Mouse (Mus musculus): Measurements from ENCODE around the gene Olfr768. TPM values are rescaled to one million over a fixed set of nuclear protein-coding genes. Genes with fewer than 3 reads are reported as not detected.

The Olfr768 gene
- polyA plus RNA-seq (2012; rRNA removed) = not detected in 2 replicates

DNA sequence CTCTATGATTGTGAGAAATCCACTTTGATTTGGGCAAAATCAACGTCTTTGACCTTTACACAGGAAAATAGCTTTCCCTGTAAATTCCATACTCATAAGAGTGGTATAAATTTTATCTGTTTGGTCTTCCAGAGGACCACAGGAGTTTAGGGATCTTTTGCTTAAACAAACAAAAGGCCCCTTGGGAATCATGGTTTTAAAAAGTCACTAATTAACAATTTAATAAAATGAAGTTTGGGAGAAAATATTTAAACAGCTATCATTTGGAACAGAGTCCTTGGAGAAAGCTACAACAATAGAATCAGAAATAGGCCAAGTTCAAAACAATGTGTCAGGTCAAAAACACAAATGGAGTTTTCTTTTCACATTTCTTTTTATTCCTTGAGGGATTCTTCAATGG lies at the start of gene Olfr768:
TSS of gene Olfr768 (minus strand) at position 101 of the 400 bp plus-strand sequence.

DNA sequence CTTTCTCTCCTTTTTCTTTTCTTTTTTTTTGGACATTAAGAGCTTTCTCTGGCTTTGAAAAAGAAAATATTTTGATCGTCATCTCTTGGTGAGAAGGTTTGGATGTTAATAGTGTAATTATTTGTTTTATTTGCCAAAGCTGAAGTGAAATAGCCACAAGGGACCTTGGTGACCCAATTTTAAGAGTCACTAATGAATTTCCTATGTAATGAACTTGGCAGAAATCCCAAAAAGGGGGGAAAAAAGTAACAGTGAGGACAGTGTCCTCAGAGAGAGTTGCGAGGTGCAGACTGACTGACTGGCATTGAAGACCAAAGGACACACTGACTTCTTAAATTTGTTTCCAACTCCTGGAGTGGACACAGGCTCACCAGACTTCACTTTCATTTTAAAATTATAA lies 39.7 kb upstream of the Olfr768 start, which contains the start of gene Olfr770:
TSS of gene Olfr770 (minus strand) at position 101 of the 400 bp plus-strand sequence.

DNA sequence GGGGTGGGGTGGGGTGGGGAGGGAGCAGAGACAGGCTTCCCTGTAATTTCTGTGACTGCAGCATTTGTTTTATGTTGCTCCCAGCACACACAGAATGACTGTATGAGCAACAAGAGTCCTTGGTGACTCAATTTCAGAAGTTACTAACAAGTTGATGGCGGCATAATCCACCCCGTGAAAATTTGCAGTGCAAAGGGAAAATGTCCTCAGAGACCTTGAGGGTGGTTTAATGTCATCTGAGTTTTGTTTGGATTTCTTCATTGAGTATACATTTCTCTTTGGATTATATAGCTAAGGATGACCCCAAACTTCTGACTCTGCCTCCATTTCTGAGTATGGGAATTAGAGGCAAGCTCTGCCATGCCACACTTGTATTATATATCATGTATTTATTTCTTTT lies 18.6 kb upstream of the Olfr768 start, which contains the start of gene Olfr769:
TSS of gene Olfr769 (minus strand) at position 101 of the 400 bp plus-strand sequence.

DNA sequence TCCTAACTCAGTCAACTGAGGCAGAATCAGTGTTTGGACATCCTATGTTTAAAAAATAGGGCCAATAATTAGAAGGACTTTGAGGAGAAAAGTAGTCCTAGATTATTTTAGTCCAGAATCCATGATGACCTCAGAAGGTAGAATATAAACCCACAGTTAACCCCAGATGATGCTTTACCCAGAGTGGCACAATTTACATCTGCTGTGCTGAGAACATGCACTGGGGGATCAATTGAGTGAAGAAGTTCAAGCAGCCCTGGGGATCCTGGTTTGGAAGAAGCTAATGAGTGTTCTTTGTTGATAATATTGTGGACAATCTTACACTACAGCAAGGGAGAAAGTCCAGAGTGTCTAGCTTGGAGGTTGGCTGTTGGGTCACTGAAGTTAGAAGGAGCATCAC lies 16.4 kb downstream of the Olfr768 start, which contains the start of gene Olfr767:
TSS of gene Olfr767 (minus strand) at position 101 of the 400 bp plus-strand sequence.

DNA sequence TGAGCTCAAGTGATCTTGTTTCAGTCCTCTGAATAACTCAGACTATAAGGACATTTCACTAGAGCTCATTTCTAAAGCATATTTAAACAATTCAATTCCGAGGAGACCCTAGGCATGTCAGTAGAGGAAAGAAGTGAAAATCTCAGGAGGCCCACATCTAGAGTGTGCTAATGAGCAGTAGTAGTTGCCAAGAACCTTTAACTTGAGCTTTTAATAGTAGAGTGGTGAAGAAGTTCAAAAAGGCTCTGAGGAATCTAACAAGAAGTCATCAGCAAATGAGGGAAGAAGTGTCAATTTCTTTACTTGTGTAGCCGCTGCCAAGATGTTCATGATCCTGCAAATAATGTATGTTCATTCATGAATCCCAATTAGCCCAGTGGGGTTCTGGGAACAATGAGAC lies 30.3 kb downstream of the Olfr768 start, which contains the start of gene Olfr766-ps1:
TSS of gene Olfr766-ps1 (minus strand) at position 101 of the 400 bp plus-strand sequence.

DNA sequence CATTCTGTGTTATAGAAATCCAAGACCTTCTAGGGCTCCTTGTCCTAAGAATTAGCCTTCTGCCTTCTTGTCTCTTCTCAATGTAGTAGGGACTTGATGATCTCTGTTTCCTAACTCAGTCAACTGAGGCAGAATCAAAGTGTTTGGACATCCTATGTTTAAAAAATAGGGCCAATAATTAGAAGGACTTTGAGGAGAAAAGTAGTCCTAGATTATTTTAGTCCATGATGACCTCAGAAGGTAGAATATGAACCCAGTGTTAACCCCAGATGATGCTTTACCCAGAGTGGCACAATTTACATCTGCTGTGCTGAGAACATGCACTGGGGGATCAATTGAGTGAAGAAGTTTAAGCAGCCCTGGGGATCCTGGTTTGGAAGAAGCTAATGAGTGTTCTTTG lies 49.3 kb downstream of the Olfr768 start, which contains the start of gene Olfr765:
TSS of gene Olfr765 (minus strand) at position 101 of the 400 bp plus-strand sequence.

Other genes with a start within 250 kb of the Olfr768 start
- 4.8 and 5.4 TPM in 2 replicates for gene Gdf11, start 207.7 kb downstream of the Olfr768 start, polyA plus RNA-seq (2012; rRNA removed)
- gene Cd63, start 198.4 kb downstream of the Olfr768 start, polyA plus RNA-seq (2012; rRNA removed) = 152 and 168 TPM in 2 replicates
- gene Rdh5, start 176.5 kb downstream of the Olfr768 start, polyA plus RNA-seq (2012; rRNA removed) = 34.5 and 43.3 TPM in 2 replicates
- gene Bloc1s1, start 175.3 kb downstream of the Olfr768 start, polyA plus RNA-seq (2012; rRNA removed) = 242 and 261 TPM in 2 replicates
- 36.2 and 36.9 TPM in 2 replicates for gene Itga7, start 165.6 kb downstream of the Olfr768 start, polyA plus RNA-seq (2012; rRNA removed)
- gene Mettl7b, start 138.4 kb downstream of the Olfr768 start, polyA plus RNA-seq (2012; rRNA removed) = 0.59 and 1.1 TPM in 2 replicates
- not detected in 2 replicates for gene Olfr9, start 109.9 kb downstream of the Olfr768 start, polyA plus RNA-seq (2012; rRNA removed)
- gene Olfr763, start 88.6 kb downstream of the Olfr768 start, polyA plus RNA-seq (2012; rRNA removed) = not detected in 2 replicates
- gene Olfr764-ps1, start 59.5 kb downstream of the Olfr768 start, polyA plus RNA-seq (2012; rRNA removed) = not detected in 2 replicates
- gene Olfr765, start 49.4 kb downstream of the Olfr768 start, polyA plus RNA-seq (2012; rRNA removed) = not detected in 2 replicates
- not detected in 2 replicates for gene Olfr766-ps1, start 30.4 kb downstream of the Olfr768 start, polyA plus RNA-seq (2012; rRNA removed)
- gene Olfr767, start 16.5 kb downstream of the Olfr768 start, polyA plus RNA-seq (2012; rRNA removed) = not detected in 2 replicates
- gene Olfr769, start 18.5 kb upstream of the Olfr768 start, polyA plus RNA-seq (2012; rRNA removed) = 0.09 TPM in 1 of 2 replicates, not detected in the other
- not detected in 2 replicates for gene Olfr770, start 39.6 kb upstream of the Olfr768 start, polyA plus RNA-seq (2012; rRNA removed)
- not detected in 2 replicates for gene Olfr771, start 65.4 kb upstream of the Olfr768 start, polyA plus RNA-seq (2012; rRNA removed)
- gene Olfr772, start 78.5 kb upstream of the Olfr768 start, polyA plus RNA-seq (2012; rRNA removed) = not detected in 2 replicates
- not detected in 2 replicates for gene Olfr773, start 88.0 kb upstream of the Olfr768 start, polyA plus RNA-seq (2012; rRNA removed)
- gene Olfr774, start 136.8 kb upstream of the Olfr768 start, polyA plus RNA-seq (2012; rRNA removed) = not detected in 2 replicates
- gene Olfr775, start 149.0 kb upstream of the Olfr768 start, polyA plus RNA-seq (2012; rRNA removed) = not detected in 2 replicates
- not detected in 2 replicates for gene Olfr776, start 159.8 kb upstream of the Olfr768 start, polyA plus RNA-seq (2012; rRNA removed)
- gene Olfr777, start 172.1 kb upstream of the Olfr768 start, polyA plus RNA-seq (2012; rRNA removed) = not detected in 2 replicates
- gene Olfr780, start 218.7 kb upstream of the Olfr768 start, polyA plus RNA-seq (2012; rRNA removed) = not detected in 2 replicates
- gene Olfr781, start 229.5 kb upstream of the Olfr768 start, polyA plus RNA-seq (2012; rRNA removed) = not detected in 2 replicates
- not detected in 2 replicates for gene Olfr782, start 249.5 kb upstream of the Olfr768 start, polyA plus RNA-seq (2012; rRNA removed)

Data from ovary, adult 2 months (tissue).